Mouse (Mus musculus) kidney, adult 10 weeks (tissue): ENCODE data around the gene Olfr885. TPM values are rescaled to one million over a fixed set of nuclear protein-coding genes. Genes with fewer than 3 reads are reported as not detected.

Experiments
- polyA plus RNA-seq: library from polyadenylated mRNA; stranded (reverse); fragments of 350-450 nt; fragmentation: Illumina TruSeq; extraction: RNeasy Lipid Tissue Mini Kit (QIAGEN cat#74804); gene quantifications from one replicate; pipeline ENCODE4 v1.2.3, GENCODE M21; 2014; ENCODE audit warnings: low read depth, low replicate concordance

Olfr885 gene
- polyA plus RNA-seq = not detected

GRCm38 (mm10) chr9:38061022-38061421, at the start of gene Olfr885:
TSS of gene Olfr885 (plus strand) at chr9:38061322.

GRCm38 (mm10) chr9:38025508-38025907, 35.6 kb upstream of the Olfr885 start, which contains the start of gene Olfr883:
TSS of gene Olfr883 (plus strand) at chr9:38025808.

GRCm38 (mm10) chr9:38046255-38046654, 14.9 kb upstream of the Olfr885 start, which contains the start of gene Olfr884:
TSS of gene Olfr884 (plus strand) at chr9:38046555.

GRCm38 (mm10) chr9:38083772-38084171, 22.6 kb downstream of the Olfr885 start, which contains the start of gene Olfr887:
TSS of gene Olfr887 (plus strand) at chr9:38084072.

GRCm38 (mm10) chr9:38107828-38108227, 46.7 kb downstream of the Olfr885 start, which contains the start of gene Olfr888:
TSS of gene Olfr888 (plus strand) at chr9:38108128.

Other genes starting within 250 kb of the Olfr885 start
- gene Olfr877, start 207.1 kb upstream of the Olfr885 start, polyA plus RNA-seq = not detected
- not detected for gene Olfr145, start 164.6 kb upstream of the Olfr885 start, polyA plus RNA-seq
- gene Olfr878, start 143.5 kb upstream of the Olfr885 start, polyA plus RNA-seq = not detected
- not detected for gene Olfr881, start 69.5 kb upstream of the Olfr885 start, polyA plus RNA-seq
- gene Olfr883, start 35.5 kb upstream of the Olfr885 start, polyA plus RNA-seq = not detected
- not detected for gene Olfr884, start 14.8 kb upstream of the Olfr885 start, polyA plus RNA-seq
- not detected for gene Olfr887, start 22.8 kb downstream of the Olfr885 start, polyA plus RNA-seq
- gene Olfr888, start 46.8 kb downstream of the Olfr885 start, polyA plus RNA-seq = not detected
- gene Olfr889, start 53.9 kb downstream of the Olfr885 start, polyA plus RNA-seq = not detected
- not detected for gene Olfr890, start 81.2 kb downstream of the Olfr885 start, polyA plus RNA-seq
- not detected for gene Olfr891, start 119.5 kb downstream of the Olfr885 start, polyA plus RNA-seq
- not detected for gene Olfr893, start 147.0 kb downstream of the Olfr885 start, polyA plus RNA-seq
- gene Olfr894, start 156.7 kb downstream of the Olfr885 start, polyA plus RNA-seq = not detected
- gene Olfr143, start 191.5 kb downstream of the Olfr885 start, polyA plus RNA-seq = not detected
- gene Olfr895, start 206.5 kb downstream of the Olfr885 start, polyA plus RNA-seq = not detected
- not detected for gene Olfr896-ps1, start 229.8 kb downstream of the Olfr885 start, polyA plus RNA-seq